Mouse (Mus musculus) midbrain, embryonic 14.5 days (tissue): ENCODE measurements around the gene Anapc1. TPM values are rescaled to one million over a fixed set of nuclear protein-coding genes. Genes with fewer than 3 reads are reported as not detected.

Source experiments
- ATAC-seq: fragments of 200-750 bp; cut with Nextera tagmentation; 2 replicates; pipeline ENCODE4 v1.8.0; 2017; ENCODE audit warnings: moderate number of reproducible peaks, moderate library complexity; ENCODE audit not compliant: low FRiP score, low TSS enrichment
- DNase-seq: peaks from one replicate; pipeline ENCODE4 v3.0.0-alpha.2; 2015
- H3K27ac ChIP-seq: fragments of 300-500 bp; sonication (generic); replicated peaks from 2 replicates; pipeline ENCODE4 v1.5.1; 2014; ENCODE audit warnings: mild to moderate bottlenecking, low read depth, low read length, moderate library complexity
- H3K27me3 ChIP-seq: fragments of 300-500 bp; sonication (generic); 2 replicates; pipeline ENCODE4 v1.6.1; 2014; ENCODE audit warnings: low read length, control low read depth, mixed read lengths; ENCODE audit not compliant: control insufficient read depth, insufficient read depth
- H3K36me3 ChIP-seq: fragments of 300-500 bp; sonication (generic); 2 replicates; pipeline ENCODE4 v1.6.1; 2014; ENCODE audit warnings: low read length, control low read depth; ENCODE audit not compliant: control insufficient read depth, insufficient read depth
- H3K4me1 ChIP-seq: fragments of 300-500 bp; sonication (generic); 2 replicates; pipeline ENCODE4 v1.6.1; 2014; ENCODE audit warnings: mild to moderate bottlenecking, antibody characterized with exemption, low read length, control low read depth; ENCODE audit not compliant: control insufficient read depth, insufficient read depth
- H3K4me2 ChIP-seq: fragments of 300-500 bp; sonication (generic); 2 replicates; pipeline ENCODE4 v1.6.1; 2014; ENCODE audit warnings: mild to moderate bottlenecking, low read length, moderate library complexity
- H3K4me3 ChIP-seq: fragments of 300-500 bp; sonication (generic); replicated peaks from 2 replicates; pipeline ENCODE4 v1.5.1; 2014; ENCODE audit warnings: low read depth, low read length
- H3K9ac ChIP-seq: fragments of 300-500 bp; sonication (generic); replicated peaks from 2 replicates; pipeline ENCODE4 v1.6.1; 2014; ENCODE audit warnings: mild to moderate bottlenecking, low read length, moderate library complexity
- H3K9me3 ChIP-seq: fragments of 300-500 bp; sonication (generic); 2 replicates; pipeline ENCODE4 v1.6.1; 2016; ENCODE audit warnings: low read length, control low read depth, mixed read lengths; ENCODE audit not compliant: control insufficient read depth
- WGBS: fragments of 180-500 bp; shearing (Covaris S2); extraction: QIAGEN DNeasy Blood & Tissue Kit; methylation state at CpG from one replicate; pipeline ENCODE4 v1.1.7; 2014; 5-methylcytosine and 5-hydroxymethylcytosine counted together
- polyA plus RNA-seq: library from polyadenylated mRNA; unstranded; fragments of >200 nt; fragmentation: Nextera tagmentation; extraction: Ambion mirVana; gene quantifications from 2 replicates; pipeline ENCODE4 v1.2.1, GENCODE M21; 2014

Gene Anapc1
- polyA plus RNA-seq, 1 experiment from 2014 or later: 61.5 TPM

GRCm38 (mm10) chr2:128693236-128693635, 6.0 kb upstream of the Anapc1 start:
- WGBS: 70% methylated on average over 4 of the region's 4 CpGs
- Histone ChIP-seq H3K9me3 (no peaks in the 10 kb centered on the region), H3K27me3 (peaks cover 6% of the 10 kb centered on the region; the same call in 1 of the 2 replicates), H3K4me2 (no peak overlapping the region), H3K4me3 (no peak overlapping the region), H3K4me1 (peaks cover 5% of the 10 kb centered on the region), H3K9ac (no peak overlapping the region), H3K27ac (no peak overlapping the region), H3K36me3 (no peaks in the 10 kb centered on the region)
- ATAC-seq (no peak), DNase-seq (no peak)

- ATAC-seq (no peak), DNase-seq (no peak)
- H3K9me3 ChIP-seq: no peaks in the 10 kb centered on the region
- 91% methylated on average over 10 of the region's 10 CpGs for WGBS
- H3K4me3 ChIP-seq: no peak overlapping the region
- H3K4me1 ChIP-seq: peaks cover 7% of the 10 kb centered on the region
- H3K36me3 ChIP-seq: no peaks in the 10 kb centered on the region
- no peak overlapping the region for H3K27ac ChIP-seq
- H3K27me3 ChIP-seq: peaks cover 6% of the 10 kb centered on the region; the same call in 1 of the 2 replicates
- no peak overlapping the region for H3K4me2 ChIP-seq
- H3K9ac ChIP-seq: no peak overlapping the region
These were observed 5.6 kb upstream of the Anapc1 start for GRCm38 (mm10) chr2:128692771-128693170.

- no peak for DNase-seq
- Histone ChIP-seq H3K4me3 (no peak overlapping the region), H3K27me3 (peaks cover 2% of the 10 kb centered on the region; the same call in 1 of the 2 replicates), H3K9me3 (no peaks in the 10 kb centered on the region), H3K9ac (no peak overlapping the region), H3K4me2 (no peak overlapping the region), H3K36me3 (no peaks in the 10 kb centered on the region), H3K4me1 (peaks cover 7% of the 10 kb centered on the region; the same call in 1 of the 2 replicates), H3K27ac (no peak overlapping the region)
- 77% methylated on average over 14 of the region's 14 CpGs for WGBS
- ATAC-seq: no peak
These were observed 5.1 kb upstream of the Anapc1 start for GRCm38 (mm10) chr2:128692336-128692735.

GRCm38 (mm10) chr2:128687558-128688120, 448 bp upstream of the Anapc1 start:
- Histone ChIP-seq H3K9me3 (no peaks in the 10 kb centered on the region), H3K27me3 (no peaks in the 10 kb centered on the region), H3K4me1 (peaks cover 20% of the 10 kb centered on the region), H3K27ac (peak overlapping the region; percentile 86), H3K4me2 (peak overlapping the region; percentile 64), H3K4me3 (peak overlapping the region; percentile 92), H3K9ac (peak overlapping the region; percentile 87), H3K36me3 (peaks cover 11% of the 10 kb centered on the region)
- WGBS: 49% methylated on average over 10 of the region's 10 CpGs
- ATAC-seq (peak; percentile 88), DNase-seq (no peak)

- 83% methylated on average over 4 of the region's 4 CpGs for WGBS
- H3K36me3 ChIP-seq: peaks cover 67% of the 10 kb centered on the region
These were observed 6.5 kb downstream of the Anapc1 start for GRCm38 (mm10) chr2:128680661-128681060.

GRCm38 (mm10) chr2:128620578-128620977, 66.6 kb downstream of the Anapc1 start:
- Histone ChIP-seq H3K4me3 (no peak overlapping the region), H3K27me3 (no peaks in the 10 kb centered on the region), H3K9me3 (no peaks in the 10 kb centered on the region), H3K36me3 (peaks cover 92% of the 10 kb centered on the region), H3K27ac (no peak overlapping the region), H3K9ac (no peak overlapping the region), H3K4me1 (no peaks in the 10 kb centered on the region), H3K4me2 (no peak overlapping the region)
- DNase-seq (no peak), ATAC-seq (no peak)
- WGBS: 92% methylated on average over 1 of the region's 1 CpGs

More at GRCm38 (mm10) chr2:128680661-128681060, 6.5 kb downstream of the Anapc1 start:
- Histone ChIP-seq H3K4me1 (peaks cover 4% of the 10 kb centered on the region; the same call in 1 of the 2 replicates), H3K9me3 (no peaks in the 10 kb centered on the region), H3K27me3 (no peaks in the 10 kb centered on the region), H3K4me3 (no peak overlapping the region), H3K27ac (no peak overlapping the region), H3K9ac (no peak overlapping the region), H3K4me2 (no peak overlapping the region)
- ATAC-seq (no peak), DNase-seq (no peak)

- H3K4me1 ChIP-seq: no peaks in the 10 kb centered on the region
- no peak overlapping the region for H3K4me2 ChIP-seq
- no peaks in the 10 kb centered on the region for H3K27me3 ChIP-seq
- no peak overlapping the region for H3K4me3 ChIP-seq
- H3K9ac ChIP-seq: no peak overlapping the region
- peaks cover 92% of the 10 kb centered on the region for H3K36me3 ChIP-seq
- DNase-seq: no peak
- WGBS: 96% methylated on average over 4 of the region's 4 CpGs
- H3K9me3 ChIP-seq: no peaks in the 10 kb centered on the region
- no peak for ATAC-seq
- H3K27ac ChIP-seq: no peak overlapping the region
These were observed 71.8 kb downstream of the Anapc1 start for GRCm38 (mm10) chr2:128615366-128615765.

GRCm38 (mm10) chr2:128613365-128613764, 73.8 kb downstream of the Anapc1 start:
- WGBS: 90% methylated on average over 5 of the region's 5 CpGs
- no peaks in the 10 kb centered on the region for H3K4me1 ChIP-seq

GRCm38 (mm10) chr2:128612275-128612674, 74.9 kb downstream of the Anapc1 start:
- Histone ChIP-seq H3K27ac (no peak overlapping the region), H3K4me2 (no peak overlapping the region), H3K9me3 (no peaks in the 10 kb centered on the region), H3K9ac (no peak overlapping the region), H3K27me3 (no peaks in the 10 kb centered on the region), H3K36me3 (peaks cover 72% of the 10 kb centered on the region), H3K4me3 (no peak overlapping the region), H3K4me1 (no peaks in the 10 kb centered on the region)
- ATAC-seq (no peak), DNase-seq (no peak)
- 92% methylated on average over 7 of the region's 7 CpGs for WGBS

More at GRCm38 (mm10) chr2:128613365-128613764, 73.8 kb downstream of the Anapc1 start:
- Histone ChIP-seq H3K9ac (no peak overlapping the region), H3K27ac (no peak overlapping the region), H3K9me3 (no peaks in the 10 kb centered on the region), H3K4me3 (no peak overlapping the region), H3K4me2 (no peak overlapping the region), H3K36me3 (peaks cover 83% of the 10 kb centered on the region), H3K27me3 (no peaks in the 10 kb centered on the region)
- ATAC-seq (no peak), DNase-seq (no peak)
